Mouse (Mus musculus) E14TG2a.4 (cell line): ENCODE measurements around the gene Phactr2.

Experiments used
- CTCF ChIP-seq: conservative IDR thresholded peaks from 2 replicates; pipeline ENCODE4 v1.5.1; 2014; ENCODE audit warnings: low read length
- NANOG ChIP-seq: IDR thresholded peaks from 2 replicates; pipeline ENCODE4 v1.6.1; 2014; ENCODE audit warnings: borderline replicate concordance, low read length, mixed read lengths
- POU5F1 ChIP-seq: IDR thresholded peaks from 2 replicates; pipeline ENCODE4 v1.6.1; 2014; ENCODE audit warnings: low read length, borderline replicate concordance

GRCm38 (mm10) chr10:13500473-13500872 lies 26.3 kb upstream of the Phactr2 start:
- no peak for TF ChIP-seq CTCF
- no peak for TF ChIP-seq NANOG
- TF ChIP-seq POU5F1: no peak
